Mouse (Mus musculus): ENCODE results near the gene Trh. TPM values are rescaled to one million over a fixed set of nuclear protein-coding genes. Genes with fewer than 3 reads are reported as not detected.

Gene Trh
- polyA plus RNA-seq, 1 experiment from 2014 or later = 2.5 TPM

GRCm38 (mm10) chr6:92268001-92268400 lies 23.6 kb upstream of the Trh start:
- no peaks in the 10 kb centered on the region for H3K27me3 ChIP-seq (replicated peaks; ENCODE audit: control insufficient read depth, insufficient read depth, low read length)
- WGBS = 61% methylated on average over 1 of the region's 1 CpGs
- no peak overlapping the region for H3K4me2 ChIP-seq (ENCODE audit: low read depth, low read length)
- H3K36me3 ChIP-seq (ENCODE audit: control insufficient read depth, insufficient read depth, low read length) = no peaks in the 10 kb centered on the region
- ATAC-seq = no peak
- H3K9me3 ChIP-seq (ENCODE audit: control insufficient read depth, low read length) = no peaks in the 10 kb centered on the region
- no peaks in the 10 kb centered on the region for H3K4me1 ChIP-seq (ENCODE audit: control insufficient read depth, insufficient read depth, low read length)
- H3K4me3 ChIP-seq (ENCODE audit: low read length) = no peak overlapping the region
- H3K9ac ChIP-seq (ENCODE audit: low read depth, low read length) = no peak overlapping the region
- H3K27ac ChIP-seq (ENCODE audit: low read length) = no peak overlapping the region

DNA sequence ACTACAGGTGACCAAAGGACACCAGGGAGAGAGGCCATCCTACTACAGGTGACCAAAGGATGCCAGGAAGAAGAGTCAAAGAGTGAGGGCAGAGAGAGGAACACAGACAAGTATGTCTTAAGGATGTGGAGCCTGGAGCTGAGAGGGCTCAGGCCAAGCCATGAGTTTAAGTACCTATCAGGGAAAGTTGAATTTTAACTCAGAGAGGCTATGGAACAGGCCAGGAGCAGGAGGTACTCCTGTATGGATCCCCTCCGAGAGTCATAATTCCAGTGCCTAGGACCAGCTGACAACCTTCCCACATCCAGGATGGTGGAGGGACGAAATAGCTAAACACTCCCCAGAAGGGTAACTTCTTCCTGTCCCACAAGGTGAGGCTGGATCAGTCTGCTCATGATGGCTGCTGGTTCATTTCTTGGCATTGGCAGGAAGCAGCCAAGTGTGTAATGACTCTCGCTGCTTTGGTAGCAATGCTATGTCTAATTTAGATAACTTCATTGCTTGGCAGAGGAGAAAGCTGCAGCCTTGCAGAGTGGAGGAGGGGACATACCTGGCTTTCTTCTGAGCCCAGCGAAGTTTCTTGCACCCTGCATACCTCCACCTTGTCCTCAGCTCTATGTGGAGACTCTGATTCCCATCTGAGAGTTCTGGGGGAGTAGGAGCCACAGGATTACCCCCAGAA lies 16.9 kb upstream of the Trh start:
- Histone ChIP-seq H3K27ac (ENCODE audit: low read length) (no peak overlapping the region), H3K4me2 (ENCODE audit: low read depth, low read length) (no peak overlapping the region), H3K4me3 (ENCODE audit: low read length) (no peak overlapping the region), H3K27me3 (replicated peaks; ENCODE audit: control insufficient read depth, insufficient read depth, low read length) (no peaks in the 10 kb centered on the region), H3K36me3 (ENCODE audit: control insufficient read depth, insufficient read depth, low read length) (no peaks in the 10 kb centered on the region), H3K9me3 (ENCODE audit: control insufficient read depth, low read length) (no peaks in the 10 kb centered on the region), H3K4me1 (ENCODE audit: control insufficient read depth, insufficient read depth, low read length) (no peaks in the 10 kb centered on the region), H3K9ac (ENCODE audit: low read depth, low read length) (no peak overlapping the region)
- no peak for ATAC-seq
- 56% methylated on average over 4 of the region's 4 CpGs for WGBS

GRCm38 (mm10) chr6:92255346-92255745 lies 10.9 kb upstream of the Trh start:
- no peak overlapping the region for H3K9ac ChIP-seq (ENCODE audit: low read depth, low read length)
- H3K9me3 ChIP-seq (ENCODE audit: control insufficient read depth, low read length) = no peaks in the 10 kb centered on the region
- H3K4me2 ChIP-seq (ENCODE audit: low read depth, low read length) = no peak overlapping the region
- no peaks in the 10 kb centered on the region for H3K4me1 ChIP-seq (ENCODE audit: control insufficient read depth, insufficient read depth, low read length)
- no peak overlapping the region for H3K4me3 ChIP-seq (ENCODE audit: low read length)
- H3K36me3 ChIP-seq (ENCODE audit: control insufficient read depth, insufficient read depth, low read length) = no peaks in the 10 kb centered on the region
- no peak overlapping the region for H3K27ac ChIP-seq (ENCODE audit: low read length)
- H3K27me3 ChIP-seq (replicated peaks; ENCODE audit: control insufficient read depth, insufficient read depth, low read length) = no peaks in the 10 kb centered on the region
- ATAC-seq = no peak

DNA sequence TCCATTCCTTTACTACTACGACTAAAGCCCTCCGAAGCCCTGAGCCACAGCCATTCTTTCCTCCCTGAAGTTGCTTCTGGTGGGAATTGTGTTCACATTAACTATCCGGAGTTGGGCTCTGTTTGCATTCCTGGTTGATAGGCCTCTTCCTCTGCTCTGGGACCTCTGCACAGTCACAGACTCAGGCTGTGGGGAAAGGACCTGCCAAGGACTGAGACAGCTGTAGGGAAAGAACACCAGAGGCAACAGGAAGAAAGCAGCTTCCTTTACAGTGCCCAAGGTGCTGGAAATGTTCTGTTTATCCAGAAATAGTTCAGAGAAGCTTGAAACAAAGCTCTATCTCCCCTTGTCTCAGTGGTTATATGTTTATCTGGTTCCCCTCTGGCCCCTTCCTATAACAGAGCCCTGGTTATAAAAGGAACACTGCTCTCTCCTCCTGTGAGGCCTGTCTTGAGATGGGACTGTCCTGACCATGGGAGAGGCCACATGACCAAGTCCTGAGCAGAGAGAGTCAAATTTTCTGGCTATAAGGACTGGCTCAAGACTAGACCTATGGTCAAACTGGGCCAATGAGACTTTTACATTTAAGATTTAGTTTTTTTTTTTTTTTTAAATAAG lies 8.9 kb upstream of the Trh start:
- no peak overlapping the region for H3K4me3 ChIP-seq (ENCODE audit: low read length)
- no peaks in the 10 kb centered on the region for H3K36me3 ChIP-seq (ENCODE audit: control insufficient read depth, insufficient read depth, low read length)
- no peaks in the 10 kb centered on the region for H3K27me3 ChIP-seq (replicated peaks; ENCODE audit: control insufficient read depth, insufficient read depth, low read length)
- no peaks in the 10 kb centered on the region for H3K4me1 ChIP-seq (ENCODE audit: control insufficient read depth, insufficient read depth, low read length)
- H3K9ac ChIP-seq (ENCODE audit: low read depth, low read length) = no peak overlapping the region
- H3K4me2 ChIP-seq (ENCODE audit: low read depth, low read length) = no peak overlapping the region
- no peak for ATAC-seq
- no peak overlapping the region for H3K27ac ChIP-seq (ENCODE audit: low read length)
- no peaks in the 10 kb centered on the region for H3K9me3 ChIP-seq (ENCODE audit: control insufficient read depth, low read length)
- 56% methylated on average over 3 of the region's 3 CpGs for WGBS

DNA sequence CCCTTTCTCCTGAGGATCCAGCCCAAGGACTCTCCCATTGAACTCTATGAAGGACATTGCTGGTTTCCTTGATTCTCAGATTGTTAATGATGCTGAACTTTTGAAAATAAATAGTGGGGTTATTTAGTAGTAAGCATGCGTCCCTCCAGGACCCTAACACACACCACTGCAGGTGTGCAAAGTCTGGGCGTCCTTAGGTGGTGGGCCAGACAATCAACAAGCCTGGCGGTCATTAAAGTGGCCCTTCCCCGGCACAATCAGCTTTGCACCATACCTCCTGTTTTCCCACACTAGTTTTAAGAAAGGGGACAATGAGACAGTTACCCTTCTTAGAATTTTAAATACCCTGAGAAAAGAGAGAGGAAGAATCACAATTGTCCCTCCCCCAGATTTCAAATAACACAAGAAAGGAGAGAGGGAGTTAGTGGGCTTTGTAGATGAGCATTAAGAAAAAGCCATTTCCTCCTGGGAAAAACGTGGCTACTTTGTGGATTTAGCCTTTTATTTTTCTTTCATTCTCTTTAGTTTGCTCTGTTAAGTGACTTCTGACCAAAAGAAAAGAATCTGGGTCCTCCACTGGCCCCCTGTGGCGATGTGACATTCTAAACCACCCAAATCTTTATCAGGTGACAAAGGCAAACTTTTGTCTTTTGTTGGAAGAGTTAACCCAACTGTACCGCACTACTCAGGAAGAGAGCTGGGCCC lies 2.9 kb upstream of the Trh start:
- WGBS = 33% methylated on average over 7 of the region's 7 CpGs
- Histone ChIP-seq H3K4me2 (ENCODE audit: low read depth, low read length) (no peak overlapping the region), H3K9me3 (ENCODE audit: control insufficient read depth, low read length) (no peaks in the 10 kb centered on the region)

DNA sequence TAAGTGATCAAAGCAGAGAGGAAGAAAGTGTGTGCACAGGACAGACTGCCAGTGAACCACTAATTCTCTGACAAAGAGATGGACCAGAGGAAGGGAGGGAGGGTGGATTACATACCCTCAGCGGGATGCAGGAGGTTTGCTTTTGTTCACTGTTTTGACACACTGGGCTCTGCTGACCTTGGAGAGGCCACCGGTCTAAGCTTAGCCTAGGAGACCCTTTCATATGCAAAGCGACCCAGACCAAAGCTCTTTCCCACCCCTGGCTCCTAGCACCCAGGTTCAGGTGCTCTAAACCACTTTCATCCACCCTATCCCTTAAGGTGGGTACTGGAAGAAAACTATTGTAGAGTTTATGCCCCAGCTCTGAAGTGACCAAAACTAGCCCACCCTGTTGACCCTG lies 1.9 kb upstream of the Trh start:
- H3K27ac ChIP-seq (ENCODE audit: low read length) = no peak overlapping the region
- ATAC-seq = no peak
- 24% methylated on average over 3 of the region's 3 CpGs for WGBS

More for the DNA sequence above, 2.9 kb upstream of the Trh start:
- no peaks in the 10 kb centered on the region for H3K36me3 ChIP-seq (ENCODE audit: control insufficient read depth, insufficient read depth, low read length)
- no peak overlapping the region for H3K9ac ChIP-seq (ENCODE audit: low read depth, low read length)
- H3K27me3 ChIP-seq (replicated peaks; ENCODE audit: control insufficient read depth, insufficient read depth, low read length) = peaks cover 24% of the 10 kb centered on the region
- H3K4me3 ChIP-seq (ENCODE audit: low read length) = no peak overlapping the region
- H3K4me1 ChIP-seq (ENCODE audit: control insufficient read depth, insufficient read depth, low read length) = 0 out of 2 replicates have a peak, but pooled peaks cover 3% of the 10 kb centered on the region
- no peak for ATAC-seq
- no peak overlapping the region for H3K27ac ChIP-seq (ENCODE audit: low read length)

DNA sequence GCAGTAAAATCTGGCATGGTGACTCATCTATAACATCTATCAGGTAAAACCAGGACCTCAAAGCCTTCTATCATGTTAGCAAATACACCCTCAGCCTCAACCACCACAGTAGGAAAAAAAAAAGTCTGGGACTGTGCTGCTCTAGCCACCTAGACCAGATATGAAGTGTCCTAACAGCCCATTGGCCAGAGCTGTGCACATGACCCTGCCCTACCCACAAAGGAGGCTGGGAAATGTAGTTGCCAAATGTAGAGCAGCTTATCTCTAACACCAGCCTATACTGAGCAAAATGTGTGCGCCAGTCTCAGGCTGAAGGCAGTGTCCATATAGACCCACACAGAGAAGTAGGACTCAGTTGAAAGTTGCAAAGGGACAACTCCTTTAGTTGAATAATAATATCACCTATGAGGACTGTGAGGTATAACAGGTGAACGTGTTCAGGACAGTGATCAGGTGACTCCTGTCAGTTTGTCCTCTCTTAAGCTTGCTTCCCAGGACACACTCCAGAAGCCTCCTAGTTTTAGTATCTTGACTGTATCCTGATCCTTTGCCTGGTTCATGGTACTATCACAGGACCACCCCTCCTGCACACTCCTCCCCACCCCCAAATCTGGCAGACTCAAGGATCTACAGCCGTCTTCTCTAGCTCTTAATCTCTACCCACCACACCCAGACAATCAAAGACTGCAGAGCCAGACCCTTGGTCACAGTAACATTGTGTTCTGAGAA lies 3.1 kb downstream of the Trh start:
- H3K9me3 ChIP-seq (ENCODE audit: control insufficient read depth, low read length) = no peaks in the 10 kb centered on the region
- no peaks in the 10 kb centered on the region for H3K36me3 ChIP-seq (ENCODE audit: control insufficient read depth, insufficient read depth, low read length)
- WGBS = 53% methylated on average over 3 of the region's 3 CpGs
- no peak overlapping the region for H3K4me3 ChIP-seq (ENCODE audit: low read length)
- no peak overlapping the region for H3K9ac ChIP-seq (ENCODE audit: low read depth, low read length)
- H3K4me1 ChIP-seq (ENCODE audit: control insufficient read depth, insufficient read depth, low read length) = 0 out of 2 replicates have a peak, but pooled peaks cover 3% of the 10 kb centered on the region
- peak; percentile 99 for ATAC-seq
- no peak overlapping the region for H3K4me2 ChIP-seq (ENCODE audit: low read depth, low read length)
- H3K27me3 ChIP-seq (replicated peaks; ENCODE audit: control insufficient read depth, insufficient read depth, low read length) = peaks cover 24% of the 10 kb centered on the region
- no peak overlapping the region for H3K27ac ChIP-seq (ENCODE audit: low read length)

More for the DNA sequence above, 1.9 kb upstream of the Trh start:
- H3K4me2 ChIP-seq (ENCODE audit: low read depth, low read length) = no peak overlapping the region
- no peak overlapping the region for H3K4me3 ChIP-seq (ENCODE audit: low read length)
- 0 out of 2 replicates have a peak, but pooled peaks cover 3% of the 10 kb centered on the region for H3K4me1 ChIP-seq (ENCODE audit: control insufficient read depth, insufficient read depth, low read length)
- H3K36me3 ChIP-seq (ENCODE audit: control insufficient read depth, insufficient read depth, low read length) = no peaks in the 10 kb centered on the region
- no peak overlapping the region for H3K9ac ChIP-seq (ENCODE audit: low read depth, low read length)
- H3K27me3 ChIP-seq (replicated peaks; ENCODE audit: control insufficient read depth, insufficient read depth, low read length) = peaks cover 24% of the 10 kb centered on the region
- no peaks in the 10 kb centered on the region for H3K9me3 ChIP-seq (ENCODE audit: control insufficient read depth, low read length)

- Histone ChIP-seq H3K36me3 (ENCODE audit: control insufficient read depth, insufficient read depth, low read length) (no peaks in the 10 kb centered on the region), H3K4me3 (ENCODE audit: low read length) (no peak overlapping the region), H3K9ac (ENCODE audit: low read depth, low read length) (no peak overlapping the region), H3K27me3 (replicated peaks; ENCODE audit: control insufficient read depth, insufficient read depth, low read length) (no peaks in the 10 kb centered on the region), H3K4me2 (ENCODE audit: low read depth, low read length) (no peak overlapping the region), H3K4me1 (ENCODE audit: control insufficient read depth, insufficient read depth, low read length) (no peaks in the 10 kb centered on the region), H3K27ac (ENCODE audit: low read length) (no peak overlapping the region), H3K9me3 (ENCODE audit: control insufficient read depth, low read length) (no peaks in the 10 kb centered on the region)
- WGBS = 67% methylated on average over 12 of the region's 12 CpGs
- no peak for ATAC-seq
Measured at GRCm38 (mm10) chr6:92235036-92235435, 9.4 kb downstream of the Trh start.

DNA sequence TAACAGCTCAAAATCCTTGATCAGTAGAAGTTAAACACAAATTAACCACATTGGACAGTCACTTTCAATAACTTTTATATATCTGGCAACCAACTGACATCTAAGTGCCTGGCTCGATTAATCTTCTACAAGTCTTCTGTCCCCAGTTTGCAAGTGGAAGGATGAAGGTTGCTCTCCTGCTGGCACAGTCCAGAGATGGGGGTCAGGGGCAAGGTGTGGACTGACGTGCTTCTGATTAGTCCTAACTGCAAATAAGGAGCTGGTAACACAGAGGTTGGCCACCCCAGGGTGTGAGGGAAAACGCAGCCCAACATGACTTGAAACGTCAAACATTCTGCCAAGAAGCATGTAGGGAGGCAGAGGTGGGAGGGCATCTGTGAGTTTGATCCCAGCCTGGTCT lies 12.7 kb downstream of the Trh start:
- ATAC-seq = no peak
- no peak overlapping the region for H3K4me2 ChIP-seq (ENCODE audit: low read depth, low read length)

More for the DNA sequence above, 12.7 kb downstream of the Trh start:
- Histone ChIP-seq H3K9me3 (ENCODE audit: control insufficient read depth, low read length) (no peaks in the 10 kb centered on the region), H3K27ac (ENCODE audit: low read length) (no peak overlapping the region), H3K9ac (ENCODE audit: low read depth, low read length) (no peak overlapping the region), H3K4me1 (ENCODE audit: control insufficient read depth, insufficient read depth, low read length) (no peaks in the 10 kb centered on the region), H3K36me3 (ENCODE audit: control insufficient read depth, insufficient read depth, low read length) (no peaks in the 10 kb centered on the region), H3K4me3 (ENCODE audit: low read length) (no peak overlapping the region), H3K27me3 (replicated peaks; ENCODE audit: control insufficient read depth, insufficient read depth, low read length) (no peaks in the 10 kb centered on the region)
- WGBS = 68% methylated on average over 4 of the region's 4 CpGs
